Mouse (Mus musculus) c-Kit-positive CD71-negative TER-119-negative erythroid progenitor cells, embryonic 14.5 days (primary cell): ENCODE data around the gene Pola1.
"Not testable (repeated sequence)": the region's sequence is repeated elsewhere in the genome, so short reads cannot be mapped to it uniquely, and the experiment has no call there.

Experiments used
- DNase-seq: peaks from one replicate; pipeline ENCODE4 v3.0.0-alpha.2; 2013; ENCODE audit warnings: low read depth

Pola1 gene

GRCm38 (mm10) chrX:93429738-93430260 is 202.2 kb downstream of the Pola1 start:
- DNase-seq = no peak

- DNase-seq = no peak
Measured at GRCm38 (mm10) chrX:93428956-93429737, 202.8 kb downstream of the Pola1 start.

DNA sequence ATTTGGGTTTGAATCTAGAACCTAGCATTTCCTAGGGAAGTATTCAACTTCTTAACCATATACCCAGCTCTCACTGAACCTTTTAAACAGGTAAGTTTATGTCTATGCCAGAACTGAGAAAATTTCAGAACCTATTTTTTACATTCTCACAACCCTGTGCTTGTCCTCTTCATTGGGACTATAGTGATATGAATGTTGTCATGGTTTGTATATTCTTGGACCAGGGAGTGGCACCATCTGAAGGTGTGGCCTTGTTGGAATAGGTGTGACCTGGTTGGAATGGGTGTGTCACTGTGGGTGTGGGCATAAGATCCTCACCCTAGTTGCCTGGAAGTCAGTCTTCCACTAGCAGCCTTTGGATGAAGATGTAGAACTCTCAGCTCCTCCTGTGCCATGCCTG is 231.1 kb downstream of the Pola1 start:
- DNase-seq = not testable (repeated sequence)

- DNase-seq = peak; percentile 8
Measured at GRCm38 (mm10) chrX:93397089-93397488, 234.9 kb downstream of the Pola1 start.

GRCm38 (mm10) chrX:93377285-93377972 is 254.5 kb downstream of the Pola1 start:
- no peak for DNase-seq

DNA sequence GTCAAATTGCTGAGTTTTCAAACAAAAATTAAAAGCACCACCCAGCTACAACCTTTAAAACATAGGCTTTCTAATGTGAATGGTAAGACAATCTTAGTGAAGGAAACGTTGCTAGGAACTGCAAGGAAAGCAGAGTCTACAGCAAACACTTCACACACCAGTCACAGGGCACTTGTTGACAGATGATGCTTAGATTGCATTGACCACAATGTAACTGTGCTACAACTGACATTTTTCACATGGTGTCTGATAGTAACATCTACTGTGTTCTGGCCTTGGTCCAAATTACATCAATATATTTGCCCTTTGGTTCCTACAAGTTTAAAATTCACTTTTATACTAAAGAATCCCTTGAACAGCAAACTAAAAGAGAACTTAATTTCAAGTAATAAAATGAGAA is 258.5 kb downstream of the Pola1 start:
- DNase-seq = no peak

DNA sequence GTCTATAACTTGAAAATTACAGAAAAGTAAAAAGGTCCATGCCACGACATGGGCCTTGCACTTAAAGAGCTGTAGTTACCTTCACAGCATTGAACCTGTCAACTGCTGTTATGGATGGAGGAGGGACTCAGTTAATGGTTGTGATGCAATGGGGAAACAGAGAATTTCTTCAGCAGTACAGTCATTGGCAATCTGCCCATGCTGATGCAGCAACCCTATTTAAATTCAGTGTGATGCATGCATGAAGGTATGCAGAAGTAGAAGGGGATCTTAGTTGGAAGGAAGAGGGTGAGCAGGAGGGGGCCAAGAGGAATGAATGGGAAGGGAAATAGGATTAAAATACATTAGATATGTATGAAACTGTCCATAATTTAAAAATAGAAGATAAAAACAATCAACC is 262.2 kb downstream of the Pola1 start:
- DNase-seq = no peak

GRCm38 (mm10) chrX:93368211-93368610 is 263.7 kb downstream of the Pola1 start:
- DNase-seq = no peak

- DNase-seq = no peak
Measured at GRCm38 (mm10) chrX:93321336-93321735, 310.6 kb downstream of the Pola1 start.

- no peak for DNase-seq
Measured at GRCm38 (mm10) chrX:93319979-93320378, 312.0 kb downstream of the Pola1 start.

DNA sequence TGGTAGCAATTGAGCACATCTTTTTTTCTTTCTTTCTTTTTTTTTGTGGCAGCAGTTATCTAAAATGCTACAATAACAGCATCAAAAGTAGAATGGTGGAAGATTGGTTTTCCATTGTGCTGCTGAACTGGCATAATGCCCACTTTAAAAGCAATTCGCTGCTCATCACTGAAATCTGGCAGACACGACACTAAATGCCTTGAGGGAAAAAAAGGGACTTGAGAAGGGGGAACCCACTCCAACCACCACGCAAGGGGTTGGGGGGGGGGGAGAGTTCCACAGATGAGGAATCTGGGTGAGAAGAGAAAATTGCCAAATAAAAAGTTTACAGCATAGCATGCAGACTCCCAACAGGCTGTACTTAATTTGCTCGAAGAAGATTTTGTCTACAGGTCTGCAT is 314.4 kb downstream of the Pola1 start:
- DNase-seq = no peak

- DNase-seq = no peak
Measured at GRCm38 (mm10) chrX:93305780-93306179, 326.2 kb downstream of the Pola1 start.

- no peak for DNase-seq
Measured at GRCm38 (mm10) chrX:93301798-93302197, 330.2 kb downstream of the Pola1 start.

DNA sequence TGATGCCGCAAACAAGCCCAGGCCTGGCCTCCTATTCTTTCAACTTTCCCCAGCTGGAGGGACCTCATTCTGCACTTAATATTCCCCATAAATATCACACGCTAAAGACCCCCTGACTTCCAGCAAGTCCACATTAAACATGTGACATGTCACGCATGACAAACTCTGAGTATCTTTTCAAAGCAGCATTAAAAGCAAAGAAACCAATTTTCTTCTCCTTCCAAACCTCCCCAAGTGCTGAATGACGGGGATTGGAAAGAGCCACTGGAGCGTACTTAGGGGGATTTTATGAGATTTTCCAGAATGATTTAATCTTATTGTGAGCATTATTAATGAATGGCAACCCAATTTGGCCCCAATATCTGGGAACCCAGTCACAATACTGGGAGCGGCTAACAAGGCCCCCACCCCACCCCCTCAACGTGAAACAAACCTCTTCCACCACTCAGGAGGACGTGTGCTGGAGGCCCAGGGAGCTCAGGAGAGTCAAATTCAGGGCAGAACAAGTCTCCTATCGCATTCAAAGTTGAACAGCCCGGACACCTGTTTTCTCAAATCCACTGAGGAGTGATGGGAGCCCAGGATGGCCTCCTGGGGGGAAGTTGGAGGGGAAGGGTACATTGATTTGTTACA is 331.7 kb downstream of the Pola1 start:
- DNase-seq = no peak

DNA sequence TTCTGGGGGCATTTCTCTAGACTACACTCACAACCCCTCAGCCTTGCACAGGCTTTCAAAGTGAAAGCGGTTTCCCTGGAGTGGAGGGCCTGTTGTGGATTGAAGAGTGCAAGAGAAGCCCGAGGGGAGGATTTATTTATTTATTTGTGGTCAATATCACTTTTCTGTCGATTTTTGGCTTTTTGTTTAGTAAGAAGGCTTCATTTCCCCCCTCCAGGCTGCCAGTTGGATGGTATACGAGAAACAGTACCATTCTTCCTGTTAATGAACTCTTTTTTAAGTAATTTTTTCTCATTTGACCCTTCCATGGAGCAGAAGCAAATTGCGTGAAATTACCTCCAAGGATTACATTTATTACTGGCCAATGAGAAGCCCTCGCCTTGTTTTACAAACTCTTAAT is 332.2 kb downstream of the Pola1 start:
- DNase-seq = no peak

- DNase-seq = no peak
Measured at GRCm38 (mm10) chrX:93299046-93299626, 332.8 kb downstream of the Pola1 start.

DNA sequence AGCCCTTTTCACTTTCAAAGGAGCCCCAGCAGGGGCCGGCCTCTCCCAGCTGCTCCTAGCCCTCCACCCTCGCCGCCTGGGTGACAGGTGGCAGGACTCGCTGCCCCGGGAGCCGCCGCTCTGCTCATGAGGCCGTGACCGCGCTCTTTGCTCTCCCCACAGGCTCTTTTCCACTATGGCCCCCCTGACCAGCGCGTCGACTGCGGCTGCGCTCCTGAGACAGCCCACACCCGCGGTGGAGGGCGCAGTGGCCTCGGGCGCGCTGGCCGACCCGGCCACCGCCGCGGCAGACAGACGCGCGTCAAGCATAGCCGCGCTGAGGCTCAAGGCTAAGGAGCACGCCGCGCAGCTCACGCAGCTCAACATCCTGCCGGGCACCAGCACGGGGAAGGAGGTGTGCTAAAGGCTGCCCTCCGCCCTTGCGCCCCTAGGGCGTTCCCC is 334.9 kb downstream of the Pola1 start:
- no peak for DNase-seq

GRCm38 (mm10) chrX:93295819-93296218 is 336.1 kb downstream of the Pola1 start:
- no peak for DNase-seq

GRCm38 (mm10) chrX:93294736-93295490 is 337.0 kb downstream of the Pola1 start:
- no peak for DNase-seq

GRCm38 (mm10) chrX:93292031-93292430 is 339.9 kb downstream of the Pola1 start:
- no peak for DNase-seq

GRCm38 (mm10) chrX:93289851-93290380 is 342.0 kb downstream of the Pola1 start:
- DNase-seq = no peak
